ENCODE assay signal across 11 mouse cellular contexts in the genomic region with DNA sequence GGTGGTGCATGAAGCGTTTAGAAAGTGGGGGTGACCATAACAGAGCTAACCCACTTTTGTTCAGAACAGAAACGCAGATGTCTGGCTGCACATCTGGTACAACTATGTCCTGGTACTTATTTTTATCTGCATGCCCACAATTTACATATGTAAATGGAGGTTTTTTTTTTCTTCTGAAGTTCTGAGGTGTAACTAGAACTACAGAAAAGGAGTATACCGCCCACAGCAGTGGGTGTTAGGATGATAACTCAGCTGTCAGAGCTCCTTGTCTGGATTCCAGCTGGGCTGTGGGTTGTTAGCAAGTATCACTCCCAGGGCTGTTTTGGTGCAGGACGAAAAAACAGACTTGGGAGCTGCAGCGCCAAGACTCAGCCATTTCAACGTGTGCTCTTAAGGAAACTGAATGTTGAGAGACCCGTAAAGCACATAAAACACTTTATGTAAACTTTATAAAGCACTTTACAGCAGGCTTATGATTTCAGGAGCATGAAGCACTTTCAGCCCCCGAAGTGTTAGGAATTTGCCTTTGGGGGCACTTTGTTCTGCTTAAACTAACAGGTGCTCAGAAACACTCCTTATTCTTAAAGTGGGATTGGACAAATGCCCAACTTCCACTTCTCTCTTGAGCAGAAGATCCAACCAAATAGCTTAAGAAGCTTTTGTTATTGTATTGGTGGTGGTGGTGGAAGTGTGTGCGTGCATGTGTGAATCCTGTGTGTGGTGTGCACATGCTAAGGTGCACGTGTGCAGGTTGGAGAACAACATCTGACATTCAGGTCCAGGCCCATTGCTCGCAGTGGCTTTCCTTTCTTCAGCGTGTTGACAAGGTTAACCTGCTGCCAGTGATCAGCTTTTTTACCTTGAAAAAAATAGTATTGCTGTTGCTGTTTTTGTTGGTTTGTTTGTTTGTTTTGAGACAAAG. TPM values are rescaled to one million over a fixed set of nuclear protein-coding genes. Genes with fewer than 3 reads are reported as not detected.
DNase-seq lines count a peak whose midpoint lies in the region; ATAC-seq and TF ChIP-seq lines count a peak whose summit lies in the region.
"Had no signal": no experiment of that assay in that cellular context is flagged by ENCODE, and none has a peak within 500 bp of the region (broad histone marks: within the 10 kb centered on the region; RNA-seq: fewer than 3 reads in every experiment).

No protein-coding gene starts in this region.

- no peak overlapping the region for H3K9ac ChIP-seq in kidney, embryonic 16.5 days (replicated peaks; ENCODE audit: low read length)
- no peak overlapping the region for H3K9ac ChIP-seq in intestine, postnatal 0 days (ENCODE audit: low read depth, low read length)
- H3K9ac ChIP-seq: limb, embryonic 15.5 days had no signal

- peaks cover 37% of the 10 kb centered on the region for H3K4me1 ChIP-seq in kidney, embryonic 16.5 days (ENCODE audit: insufficient read depth, low read length)
- H3K4me1 ChIP-seq in small intestine, adult 2 months (ENCODE audit: control insufficient read depth, insufficient read depth, insufficient read length, low read length): peaks cover 11% of the 10 kb centered on the region; the same call in 1 of the 2 replicates
- peaks cover 6% of the 10 kb centered on the region; the same call in 1 of the 2 replicates for H3K4me1 ChIP-seq in intestine, postnatal 0 days (replicated peaks; ENCODE audit: control insufficient read depth, insufficient read depth, low read length)

- intact Hi-C loops in left cerebral cortex, postnatal 25 days (cut with DNase I): loop anchor here (1.0 to 2.0 kb wide), 2 partner anchors 29 to 59 kb away; no protein-coding TSS in a partner anchor

- no peak overlapping the region for H3K4me2 ChIP-seq in kidney, embryonic 16.5 days (replicated peaks; ENCODE audit: low read depth, low read length)
- H3K4me2 ChIP-seq in intestine, postnatal 0 days (replicated peaks; ENCODE audit: low read depth): no peak overlapping the region
- H3K4me2 ChIP-seq: limb, embryonic 15.5 days had no signal

- H3K27me3 ChIP-seq in kidney, embryonic 16.5 days (ENCODE audit: insufficient read depth, low read length): no peaks in the 10 kb centered on the region
- no peaks in the 10 kb centered on the region for H3K27me3 ChIP-seq in small intestine, adult 2 months (ENCODE audit: control insufficient read depth, insufficient read depth, low read length)
- no peaks in the 10 kb centered on the region for H3K27me3 ChIP-seq in intestine, postnatal 0 days (replicated peaks; ENCODE audit: control insufficient read depth, insufficient read depth, low read length)

- no peak overlapping the region for H3K4me3 ChIP-seq in kidney, embryonic 16.5 days (ENCODE audit: low read length)
- no peak overlapping the region for H3K4me3 ChIP-seq in small intestine, adult 2 months (ENCODE audit: low read depth, low read length)
- no peak overlapping the region for H3K4me3 ChIP-seq in intestine, postnatal 0 days (ENCODE audit: low read depth, low read length)
- H3K4me3 ChIP-seq: erythroblast, embryonic 14.5 days; limb, embryonic 15.5 days had no signal

- no peak for ATAC-seq in kidney, embryonic 16.5 days (ENCODE audit: low FRiP score, low TSS enrichment)
- no peak for ATAC-seq in intestine, postnatal 0 days

- no peaks in the 10 kb centered on the region for H3K9me3 ChIP-seq in kidney, embryonic 16.5 days (ENCODE audit: low read length)
- no peaks in the 10 kb centered on the region for H3K9me3 ChIP-seq in intestine, postnatal 0 days (ENCODE audit: control insufficient read depth)
- H3K9me3 ChIP-seq: limb, embryonic 15.5 days had no signal

- H3K27ac ChIP-seq in kidney, embryonic 16.5 days (ENCODE audit: low read length): 0 out of 2 replicates have a peak overlapping the region, but pooled peaks have one; percentile 14
- peak overlapping the region; percentile 25; the same call in 1 of the 2 replicates for H3K27ac ChIP-seq in small intestine, adult 2 months (ENCODE audit: insufficient read depth, low read depth, low read length)
- no peak overlapping the region for H3K27ac ChIP-seq in intestine, postnatal 0 days (ENCODE audit: low read depth, low read length)
- H3K27ac ChIP-seq: limb, embryonic 15.5 days had no signal

- H3K36me3 ChIP-seq in kidney, embryonic 16.5 days (ENCODE audit: insufficient read depth, low read length): no peaks in the 10 kb centered on the region; the same call in 1 of the 2 replicates
- H3K36me3 ChIP-seq in small intestine, adult 2 months (ENCODE audit: control insufficient read depth, insufficient read depth, low read length): no peaks in the 10 kb centered on the region
- H3K36me3 ChIP-seq in intestine, postnatal 0 days (ENCODE audit: control insufficient read depth, insufficient read depth): no peaks in the 10 kb centered on the region
- H3K36me3 ChIP-seq: limb, embryonic 15.5 days had no signal

- 41% methylated on average over 12 of the region's 12 CpGs for WGBS in kidney, embryonic 16.5 days
- whole genome bisulfite sequencing in small intestine, adult 2 months: 72% methylated on average over 12 of the region's 12 CpGs
- WGBS in intestine, postnatal 0 days: 58% methylated on average over 12 of the region's 12 CpGs

- no peak for TF ChIP-seq CTCF in small intestine, adult 2 months (IDR thresholded peaks at IDR 0.05; ENCODE audit: extremely low read depth, insufficient read length, insufficient replicate concordance, low read depth, low read length)
- no peak for TF ChIP-seq CTCF in intestine, postnatal 0 days (IDR thresholded peaks at IDR 0.05; ENCODE audit: low read depth)

- no peak for TF ChIP-seq POLR2A in small intestine, adult 2 months (IDR thresholded peaks at IDR 0.05; ENCODE audit: low read depth, low read length)

- DNase-seq in kidney, adult 11 months: no peak
- DNase-seq in brain, adult 2 months (ENCODE audit: low read depth, low spot score): peak; percentile 94
- DNase-seq in left cerebral cortex, postnatal 25 days (ENCODE audit: low spot score in 2 of 2): peak; percentile 79 to 98
- no peak for DNase-seq in cerebellum, adult 11 months
- DNase-seq in kidney, postnatal 25 days: no peak
- DNase-seq: adrenal gland, postnatal 10 days had no signal

RNA-seq across cellular contexts. Expression of a gene that starts 28.5 kb away (rescaled TPM):
- 19.7 and 20.1 TPM in 2 replicates for polyA plus RNA-seq in kidney, embryonic 16.5 days (2015; fragmentation: Nextera tagmentation; extraction: Ambion mirVana)
- 10 to 100 TPM; 56.3 to 71.3 TPM for total RNA-seq in left cerebral cortex, postnatal 25 days (2021)
- 11.0 and 24.3 TPM in 2 replicates for polyA plus RNA-seq in small intestine, adult 2 months (2012; rRNA removed)
- polyA plus RNA-seq in intestine, postnatal 0 days (2015; fragmentation: Nextera tagmentation; extraction: Ambion mirVana): 10.8 and 11.8 TPM in 2 replicates

Comparison
In these comparisons a context has a peak if more than half of its experiments do, and no peak if none do; other contexts are left out.
1. DNase-seq: peak in brain, adult 2 months (single experiment) and left cerebral cortex, postnatal 25 days (2 of 2); none in kidney, adult 11 months (single experiment), cerebellum, adult 11 months (single experiment) and kidney, postnatal 25 days (0 of 2).